Mouse (Mus musculus) thymus, postnatal 10 days (tissue): Measurements from ENCODE around the gene Trmt1.

Experiments used
- DNase-seq, 2 experiments: peaks; one replicate each; pipeline ENCODE4 v3.0.0; 2021; ENCODE audit warnings: low spot score in 2 of 2

Gene Trmt1

DNA sequence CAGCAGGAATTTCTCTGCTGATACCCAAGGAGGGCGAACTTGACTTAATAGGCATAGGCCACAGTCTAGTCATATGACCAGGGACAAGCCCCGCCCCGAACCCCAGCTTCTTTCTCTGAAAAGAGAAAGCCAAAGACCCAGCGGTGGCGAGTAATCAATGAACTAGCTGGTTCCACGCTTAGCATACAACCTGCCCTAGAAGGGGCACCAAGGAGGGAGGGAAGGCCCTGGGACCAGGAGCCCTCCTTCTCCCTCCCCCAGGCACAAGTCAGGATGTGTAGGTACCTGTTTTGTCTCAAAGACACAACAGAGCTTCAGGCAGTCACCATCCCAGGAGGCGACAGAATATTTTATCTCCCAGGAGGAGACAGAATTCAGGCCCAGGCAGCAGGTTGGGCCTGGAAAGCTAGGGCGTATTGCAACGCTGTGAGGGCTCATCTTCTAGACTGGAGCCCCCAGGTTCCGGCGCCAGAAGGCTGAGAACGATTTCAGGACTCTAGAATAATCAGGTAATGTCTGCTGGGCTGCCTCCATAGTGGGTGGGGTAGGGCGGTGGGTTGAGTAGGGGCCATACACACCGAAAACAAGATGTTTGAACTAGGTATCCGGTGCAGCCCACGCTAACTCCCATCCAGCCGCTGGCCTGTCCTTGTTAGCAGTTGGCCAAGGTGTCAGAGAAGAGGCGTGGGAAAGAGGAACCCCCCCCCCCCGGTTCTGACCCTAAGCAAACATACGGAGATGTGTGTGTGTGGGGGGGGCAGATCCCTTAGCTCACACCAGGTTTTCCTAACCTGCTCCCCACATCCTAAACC lies at the start of gene Trmt1:
Trmt1 (plus strand) TSS at position 117 of the 812 bp plus-strand sequence.
- peak in 1 of 2 experiments; percentile 18 for DNase-seq

DNA sequence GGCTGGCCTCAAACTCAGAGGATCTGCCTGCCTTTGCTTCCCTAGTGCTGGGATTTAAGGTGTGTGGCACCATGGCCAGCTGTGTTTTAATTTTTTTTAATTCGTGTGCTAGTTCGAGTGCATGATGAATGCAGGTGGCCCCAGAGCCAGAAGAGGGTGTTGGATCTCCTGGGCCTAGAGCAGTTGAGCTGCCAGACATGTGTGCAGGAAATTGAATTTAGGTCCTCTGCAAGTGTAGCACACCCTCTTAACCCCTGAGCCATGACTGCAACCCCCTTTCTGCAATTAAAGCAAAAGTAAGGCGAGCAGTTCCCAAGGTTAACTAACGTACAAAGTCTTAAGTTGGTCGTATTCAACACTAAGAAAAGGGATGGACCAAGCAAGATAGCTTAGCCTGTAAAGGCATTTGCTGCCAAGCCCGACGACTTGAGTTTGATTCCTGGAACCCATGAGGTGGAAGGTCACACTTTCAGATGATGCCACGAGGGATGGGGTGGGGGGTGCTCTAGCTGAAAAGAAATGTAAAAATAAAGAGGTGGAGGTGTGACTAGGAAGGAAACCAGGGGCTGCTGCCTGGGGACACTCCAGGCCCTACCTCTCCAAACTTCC lies 48.1 kb upstream of the Trmt1 start:
- DNase-seq, result peak in 1 of 2 experiments; percentile 43

DNA sequence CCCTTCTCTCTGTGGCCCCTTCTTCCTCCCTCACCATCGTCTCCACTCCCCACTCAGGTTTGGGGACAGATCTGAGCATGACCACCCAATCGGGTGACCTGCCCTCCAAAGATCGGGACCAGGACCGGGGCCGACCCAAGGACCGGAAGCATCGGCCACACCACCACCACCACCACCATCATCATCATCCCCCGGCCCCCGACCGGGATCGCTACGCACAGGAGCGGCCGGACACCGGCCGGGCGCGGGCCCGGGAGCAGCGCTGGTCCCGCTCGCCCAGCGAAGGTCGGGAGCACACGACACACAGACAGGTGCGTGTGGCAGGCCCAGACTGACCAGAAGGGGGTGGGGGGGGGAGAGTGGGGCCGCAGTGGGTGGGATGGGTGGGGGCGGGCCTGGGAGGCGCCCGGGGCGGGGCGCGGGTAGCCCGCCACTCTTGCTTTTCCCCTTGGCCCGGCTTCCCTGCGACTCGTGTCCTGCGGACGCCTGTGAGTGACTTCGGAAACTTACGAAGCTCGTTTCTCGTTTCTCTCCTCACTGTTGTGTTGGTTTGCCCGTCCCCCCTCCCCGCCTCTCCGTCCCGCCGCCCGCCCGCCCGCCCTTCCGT lies 47.4 kb upstream of the Trmt1 start:
- peak; percentile 43 to 46 for DNase-seq

DNA sequence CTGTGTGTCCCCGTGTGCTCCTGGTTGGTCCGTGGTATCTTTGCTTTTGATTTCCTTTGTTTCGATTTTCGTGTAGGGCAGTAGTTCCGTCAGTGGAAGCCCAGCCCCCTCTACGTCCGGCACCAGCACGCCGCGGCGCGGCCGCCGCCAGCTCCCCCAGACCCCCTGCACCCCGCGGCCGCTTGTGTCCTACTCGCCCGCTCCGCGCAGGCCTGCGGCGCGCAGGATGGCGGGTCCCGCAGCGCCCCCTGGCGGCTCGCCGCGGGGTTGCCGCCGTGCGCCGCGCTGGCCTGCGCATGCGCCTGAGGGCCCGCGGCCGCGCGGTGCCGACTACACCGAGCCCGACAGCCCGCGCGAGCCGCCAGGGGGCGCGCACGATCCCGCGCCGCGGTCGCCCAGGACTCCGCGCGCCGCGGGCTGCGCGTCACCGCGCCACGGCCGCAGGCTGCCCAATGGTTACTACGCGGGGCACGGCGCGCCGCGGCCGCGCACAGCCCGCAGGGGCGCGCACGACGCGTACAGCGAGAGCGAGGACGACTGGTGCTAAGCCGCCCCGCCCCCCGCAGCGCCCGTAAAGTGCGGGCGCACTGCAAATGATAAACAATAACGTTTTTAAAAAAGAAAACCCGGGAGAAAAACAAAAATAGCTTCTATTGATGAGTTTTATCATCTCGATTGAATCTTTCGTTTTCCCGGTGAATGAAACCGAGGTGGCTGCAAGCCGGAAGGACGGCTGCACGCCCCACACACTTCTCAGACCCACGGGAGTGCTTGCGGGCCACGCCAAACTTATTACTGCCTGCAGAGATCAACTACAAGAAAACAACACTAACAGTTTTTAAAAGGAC lies 46.7 kb upstream of the Trmt1 start:
- DNase-seq, result peak; percentile 84 to 95

DNA sequence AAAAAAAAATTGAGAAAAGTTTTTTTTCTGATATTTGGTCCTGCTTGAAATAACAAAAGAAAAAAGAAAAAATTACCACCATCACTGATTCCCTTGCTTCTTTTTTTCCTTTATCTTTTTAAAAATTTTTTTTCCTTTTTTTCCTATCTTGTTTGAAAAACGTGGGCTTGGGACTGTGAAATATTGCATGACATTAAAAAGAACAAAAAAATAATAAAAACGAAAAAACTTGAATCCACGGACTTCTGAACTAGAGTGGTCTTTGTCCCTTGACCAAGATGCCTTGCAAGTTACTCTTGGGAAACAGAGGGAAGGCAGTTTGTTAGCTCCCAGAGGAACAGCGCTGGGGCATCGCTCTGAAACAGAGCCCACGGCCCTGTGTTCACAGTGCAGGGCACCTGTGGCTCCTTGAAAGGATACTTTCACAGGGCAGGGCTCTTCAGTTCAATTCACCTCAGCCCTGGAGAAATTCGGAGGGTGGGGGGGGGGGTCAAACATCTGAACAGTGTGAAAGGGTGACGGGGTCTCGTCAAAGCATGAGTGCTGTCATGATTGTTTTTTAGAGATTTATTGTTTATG lies 46.0 kb upstream of the Trmt1 start:
- no peak for DNase-seq

DNA sequence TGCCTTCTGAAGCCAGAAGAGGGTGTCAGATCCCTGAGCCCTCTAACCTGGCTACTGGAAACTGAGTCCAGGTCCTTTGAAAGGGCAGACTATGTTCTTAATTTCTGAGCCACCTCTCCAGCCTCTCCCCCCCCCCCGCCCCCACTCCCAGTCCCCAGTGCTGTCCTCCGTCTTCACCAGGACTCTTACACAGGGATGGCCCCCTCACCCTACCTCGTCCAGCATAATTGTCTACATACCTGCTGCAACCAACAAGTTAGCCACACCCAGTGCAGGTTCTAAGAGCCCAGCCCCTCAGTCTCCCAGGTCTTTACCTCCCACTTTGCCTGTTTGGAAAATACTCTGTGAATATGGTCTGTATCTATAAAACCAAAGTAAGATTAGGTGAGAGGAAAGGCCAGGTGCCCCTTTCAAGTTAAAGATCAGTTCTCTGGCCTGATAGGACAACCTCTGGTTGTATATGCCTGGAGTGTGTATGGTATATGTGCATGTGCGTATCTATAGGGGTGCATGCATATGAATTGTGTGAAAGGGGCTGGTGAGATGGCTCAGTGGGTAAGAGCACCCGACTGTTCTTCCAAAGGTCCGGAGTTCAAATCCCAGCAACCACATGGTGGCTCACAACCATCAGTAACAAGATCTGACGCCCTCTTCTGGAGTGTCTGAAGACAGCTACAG lies 45.4 kb upstream of the Trmt1 start:
- no peak for DNase-seq

DNA sequence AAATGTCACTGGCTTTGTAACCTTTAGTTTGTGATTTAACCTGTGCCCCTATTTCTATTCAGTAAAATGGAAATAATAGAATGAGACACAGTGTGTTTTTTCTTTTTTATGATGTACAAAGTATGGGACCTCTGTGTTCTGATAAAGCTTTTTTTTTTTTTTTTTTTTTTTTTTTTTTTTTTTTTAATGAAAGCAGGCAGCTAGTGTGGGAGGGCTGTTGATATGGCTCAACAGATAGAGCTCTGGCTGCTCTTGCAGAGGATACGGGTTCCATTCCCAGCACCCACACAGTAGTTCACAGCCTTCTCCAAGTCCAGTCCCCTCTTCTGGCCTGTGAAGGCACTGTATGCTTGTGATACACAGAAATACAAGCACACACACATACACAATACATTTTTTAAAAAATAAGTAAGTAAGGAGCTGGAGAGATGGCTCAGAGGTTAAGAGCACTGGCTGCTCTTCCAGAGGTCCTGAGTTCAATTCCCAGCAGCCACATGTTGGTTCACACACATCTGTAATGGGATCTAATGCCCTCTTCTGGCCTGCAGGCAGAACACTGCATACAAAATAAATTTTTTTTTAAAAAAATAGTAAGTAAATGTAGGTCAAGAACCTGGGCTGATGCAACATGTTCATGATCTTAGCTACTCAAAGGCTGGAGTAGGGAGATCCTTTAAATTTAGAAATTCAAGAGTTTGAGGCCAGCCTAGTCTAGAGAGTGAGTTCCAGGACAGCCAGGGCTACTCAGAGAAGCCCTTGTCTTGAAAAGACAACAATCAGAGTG lies 44.3 kb upstream of the Trmt1 start:
- no peak for DNase-seq

DNA sequence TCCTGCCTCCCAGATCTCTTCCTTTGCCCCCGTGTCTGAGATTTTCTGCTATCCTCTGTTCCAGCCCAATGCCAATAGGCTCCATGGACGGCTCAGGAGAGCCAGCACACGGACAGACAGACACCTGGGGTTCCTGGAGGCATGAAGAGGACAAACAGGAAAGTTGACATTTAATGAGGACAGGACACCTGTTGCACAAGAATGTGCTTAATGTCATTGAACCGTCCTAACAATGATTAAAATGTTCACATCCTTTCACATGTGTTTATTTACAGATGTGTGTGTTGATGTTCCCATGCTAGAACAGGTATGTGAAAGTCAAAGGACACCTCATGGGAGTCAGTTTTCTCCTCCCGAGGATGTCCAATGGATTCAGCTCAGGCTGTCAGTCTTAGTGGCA lies 43.1 kb upstream of the Trmt1 start:
- no peak for DNase-seq

DNA sequence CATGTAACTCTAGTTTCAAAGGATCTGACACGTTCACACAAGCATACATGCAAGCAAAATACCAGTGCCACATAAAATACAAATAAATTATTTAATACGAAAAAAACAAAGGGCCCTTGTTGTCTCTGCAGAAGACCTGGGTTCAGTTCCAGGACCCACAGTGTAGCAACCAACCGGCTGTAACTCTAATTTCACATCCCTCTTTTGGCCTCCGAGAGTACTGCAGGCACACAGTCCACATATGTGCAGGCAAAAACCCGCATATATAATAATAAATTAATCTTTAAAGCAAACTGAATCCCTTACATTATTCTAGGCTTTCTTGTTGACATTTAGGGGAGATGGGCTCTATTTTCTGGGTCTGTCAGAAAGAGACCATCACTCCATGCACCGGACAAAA lies 39.3 kb upstream of the Trmt1 start:
- no peak for DNase-seq

DNA sequence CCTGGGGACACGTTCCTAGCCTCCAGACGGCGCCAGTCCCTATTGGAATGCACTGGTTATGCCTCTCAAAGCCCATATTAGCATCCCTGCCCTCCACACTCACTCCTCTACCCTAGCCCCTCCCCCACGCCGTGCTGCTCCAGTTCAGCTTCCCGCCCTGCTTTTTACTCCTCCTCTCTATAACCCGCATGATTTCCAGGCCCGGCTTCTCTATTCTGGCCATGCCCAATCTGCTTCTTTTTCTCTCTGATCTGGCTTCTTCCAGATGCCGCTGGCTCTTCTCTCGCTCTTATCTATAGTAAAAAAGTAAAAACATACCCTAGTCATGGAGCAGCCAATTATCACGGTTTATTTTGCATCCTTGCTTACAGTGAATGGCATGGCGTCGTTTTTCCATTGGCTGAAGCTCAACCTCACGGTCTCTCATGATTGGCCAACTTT lies 38.6 kb upstream of the Trmt1 start:
- DNase-seq, result no peak

DNA sequence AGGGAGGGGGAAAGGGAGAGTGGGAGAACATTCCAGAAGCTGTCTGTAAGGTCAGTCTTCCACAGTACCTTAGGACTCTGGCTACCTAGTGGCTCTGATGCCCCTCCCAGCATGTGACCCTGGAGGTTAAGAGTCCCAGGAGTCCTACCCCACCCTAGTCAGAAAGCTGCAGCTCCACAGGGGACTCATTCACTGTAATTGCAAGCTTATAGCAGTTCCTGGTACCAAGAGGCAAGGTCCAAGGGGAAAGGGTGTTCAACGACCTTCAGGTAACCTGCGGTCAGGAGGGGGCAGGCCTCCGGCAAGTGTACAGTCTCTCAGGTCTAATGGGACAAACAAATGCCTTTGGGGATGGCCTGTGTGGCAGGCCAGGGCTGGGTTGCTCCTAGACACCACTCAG lies 35.9 kb upstream of the Trmt1 start:
- DNase-seq, result no peak

DNA sequence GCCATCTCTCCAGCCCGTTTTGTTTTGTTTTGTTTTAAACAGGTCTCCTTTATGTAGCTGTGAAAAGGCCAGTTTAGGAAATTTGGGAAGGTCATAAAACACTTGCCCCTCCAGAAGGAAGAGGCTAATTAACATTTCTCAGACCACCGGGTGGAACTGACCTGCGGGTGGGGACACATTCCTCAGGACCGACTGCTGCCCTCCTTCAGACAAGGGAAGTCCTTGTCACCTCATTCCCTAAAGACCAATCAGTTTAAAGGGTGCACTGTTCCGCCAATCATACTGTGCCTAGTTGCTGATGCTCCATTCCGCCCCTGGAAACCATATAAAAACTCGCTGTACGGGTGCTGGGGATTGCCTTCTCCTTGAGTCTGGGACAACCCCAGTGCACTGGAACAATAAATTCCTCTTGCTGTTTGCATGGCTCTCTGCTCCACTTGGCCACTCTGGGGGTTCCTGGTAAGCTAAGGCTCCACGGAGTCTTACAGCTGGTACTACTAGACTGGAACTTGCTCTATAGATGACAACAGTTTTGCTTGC lies 32.9 kb upstream of the Trmt1 start:
- DNase-seq, result no peak

DNA sequence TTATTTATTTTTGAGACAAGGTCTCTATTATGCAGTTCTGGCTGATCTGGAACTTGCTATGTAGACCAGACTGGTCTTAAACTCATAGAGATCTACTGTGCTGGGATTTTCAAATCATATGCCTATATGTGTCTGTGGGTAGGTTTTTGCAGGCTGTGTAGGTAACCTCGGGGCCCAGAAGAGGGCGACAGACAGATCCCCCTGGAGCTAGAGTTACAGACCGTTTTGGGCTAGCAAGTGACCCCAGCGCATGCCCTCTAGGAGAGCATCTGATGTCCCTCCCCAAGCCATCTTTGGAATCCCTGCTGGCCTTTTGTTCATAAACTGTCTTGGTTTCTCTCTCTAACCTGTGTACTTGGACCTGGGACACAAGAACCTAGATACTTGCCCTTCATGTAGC lies 31.5 kb upstream of the Trmt1 start:
- no peak for DNase-seq

DNA sequence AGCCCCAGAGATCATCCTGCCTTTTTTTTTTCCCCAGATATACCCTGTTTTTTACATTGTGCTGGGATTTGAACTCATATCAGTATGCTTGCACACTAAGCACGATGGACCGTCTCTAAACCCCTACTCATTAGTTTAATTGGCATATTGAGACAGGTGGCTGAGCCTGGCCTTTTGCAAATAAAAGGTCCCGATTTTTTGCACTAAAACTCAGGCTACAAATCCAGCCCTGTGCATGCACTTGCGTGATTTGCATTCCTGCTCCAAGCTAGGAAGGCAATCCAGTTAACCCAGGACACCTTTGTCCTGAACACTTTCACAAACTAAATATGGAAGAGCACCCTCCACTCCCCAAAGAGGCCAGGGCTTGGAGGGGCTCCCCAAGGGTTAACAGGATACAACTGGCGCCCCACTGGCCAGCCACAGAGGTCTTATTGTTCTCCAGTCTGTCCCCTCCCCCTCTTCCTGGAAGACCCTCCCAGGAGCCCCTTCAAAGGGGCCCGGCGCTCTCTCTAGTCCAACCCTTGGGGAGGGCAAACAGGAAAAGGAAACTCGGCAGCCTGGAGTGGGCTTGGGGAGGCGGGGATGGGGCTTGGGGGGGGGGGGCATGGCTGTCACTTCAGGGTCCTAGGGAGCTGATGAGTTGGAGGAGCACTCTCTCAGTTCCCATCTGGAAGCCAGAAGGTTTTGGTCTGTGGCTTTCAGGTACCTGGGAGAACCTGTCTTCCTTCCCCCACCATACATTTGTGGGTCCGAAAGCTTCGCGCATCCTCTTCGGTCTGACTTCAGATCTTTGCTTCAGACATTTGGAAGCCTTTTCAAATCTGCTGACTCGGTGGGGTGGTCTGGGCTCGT lies 30.5 kb upstream of the Trmt1 start:
- no peak for DNase-seq

DNA sequence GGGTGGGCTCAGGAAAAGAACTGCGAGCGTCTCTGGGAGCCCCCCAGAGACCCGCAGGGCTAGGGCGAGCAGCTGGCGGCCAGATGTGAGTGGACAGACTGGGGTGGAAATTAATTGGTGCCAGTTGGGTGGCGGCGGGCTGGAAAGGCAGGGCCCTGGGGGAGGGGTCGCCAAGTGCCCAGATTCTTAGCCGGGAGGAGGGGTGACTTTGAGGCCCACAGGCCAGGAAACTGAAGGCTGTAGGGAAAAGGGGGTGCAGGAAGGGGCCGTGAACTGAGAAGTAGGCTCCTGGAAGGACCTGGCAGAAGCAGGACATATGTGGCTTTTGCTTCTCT lies 29.9 kb upstream of the Trmt1 start:
- DNase-seq, result no peak

DNA sequence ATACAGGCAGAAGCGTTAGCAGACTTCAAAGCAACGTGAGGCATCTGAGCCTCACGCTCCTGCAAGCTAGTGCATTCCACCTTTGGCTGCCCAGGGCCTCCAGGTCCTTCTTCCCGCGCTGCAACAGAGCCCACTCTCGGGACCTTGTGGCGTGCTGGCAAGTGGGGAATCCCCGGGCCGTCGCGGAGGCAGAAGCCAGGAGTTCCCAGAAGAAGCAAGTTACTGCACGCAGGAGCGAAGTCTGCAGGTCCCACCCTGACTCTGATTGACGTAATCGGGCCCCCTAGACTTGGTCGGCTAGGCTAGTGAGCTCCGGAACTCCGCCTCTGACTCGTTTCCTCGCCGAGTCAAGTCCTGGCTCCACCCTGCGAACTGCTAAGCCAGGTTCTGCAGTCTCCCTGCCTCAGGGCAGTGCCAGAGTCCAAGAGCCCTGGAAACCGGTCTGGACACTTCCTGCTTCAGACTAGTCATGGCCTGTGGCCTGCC lies 29.4 kb upstream of the Trmt1 start:
- DNase-seq, result peak; percentile 74 to 76

DNA sequence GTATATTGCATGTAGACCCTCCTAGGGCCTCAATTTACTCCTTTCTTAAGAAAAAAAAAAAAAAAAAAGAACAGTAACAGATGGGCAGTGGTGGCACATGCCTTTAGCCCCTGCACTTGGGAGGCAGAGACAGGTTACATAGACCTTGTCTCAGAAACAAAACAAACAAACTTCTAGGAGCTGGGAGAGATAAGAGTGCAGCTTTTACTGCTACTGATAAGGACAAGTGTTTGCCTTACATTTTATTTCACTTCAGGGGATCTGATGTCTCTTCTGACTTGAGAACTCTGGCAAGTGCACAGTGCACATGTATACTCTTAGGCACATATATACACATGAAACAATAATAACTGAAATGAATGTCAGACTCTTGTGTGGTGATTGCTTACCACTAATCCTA lies 28.9 kb upstream of the Trmt1 start:
- no peak for DNase-seq

DNA sequence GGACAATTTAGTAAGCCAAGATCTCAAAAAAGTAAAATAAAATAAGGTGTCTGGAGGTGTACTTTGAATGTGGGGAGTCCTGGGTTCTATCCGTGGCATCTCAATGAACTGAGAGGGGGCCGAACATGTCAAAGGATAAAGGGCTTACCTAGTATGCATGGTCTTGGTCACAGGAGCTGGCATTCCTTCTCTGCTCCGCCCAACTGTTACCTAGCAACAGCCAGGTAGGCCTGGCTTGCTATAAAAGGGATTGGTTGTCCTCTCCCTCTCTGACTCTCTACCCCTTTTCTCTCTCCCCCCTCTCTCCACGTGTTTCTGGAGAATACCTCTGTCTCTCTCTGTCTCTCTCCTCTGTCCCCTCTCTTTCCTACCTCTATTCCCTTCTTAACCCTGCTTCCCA lies 28.4 kb upstream of the Trmt1 start:
- DNase-seq, result no peak

DNA sequence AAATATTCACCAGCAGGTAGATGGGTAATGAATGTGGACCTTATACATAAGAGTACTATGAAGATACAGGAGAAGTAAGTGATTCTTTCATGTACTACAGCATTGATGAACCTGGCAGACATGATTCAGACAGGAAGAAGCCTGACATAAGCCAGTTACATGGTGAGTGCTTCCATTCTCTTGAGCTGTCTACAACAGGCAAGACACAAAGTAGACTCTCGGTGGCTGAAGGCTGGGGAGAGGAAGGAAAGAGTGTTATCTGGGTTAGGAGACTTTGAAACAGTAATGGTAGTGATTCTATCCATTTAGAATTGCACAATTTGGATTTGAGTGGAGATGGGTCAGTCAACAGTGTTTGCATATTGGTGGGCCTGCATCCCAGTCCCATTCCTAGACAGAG lies 27.2 kb upstream of the Trmt1 start:
- no peak for DNase-seq
